Mouse (Mus musculus): ENCODE data around the gene Retnlb.
A peak's percentile ranks its signal among the peaks of the same experiment; 100 is the strongest.
"Not testable (repeated sequence)": the region's sequence is repeated elsewhere in the genome, so short reads cannot be mapped to it uniquely, and the experiment has no call there.

The Retnlb gene

DNA sequence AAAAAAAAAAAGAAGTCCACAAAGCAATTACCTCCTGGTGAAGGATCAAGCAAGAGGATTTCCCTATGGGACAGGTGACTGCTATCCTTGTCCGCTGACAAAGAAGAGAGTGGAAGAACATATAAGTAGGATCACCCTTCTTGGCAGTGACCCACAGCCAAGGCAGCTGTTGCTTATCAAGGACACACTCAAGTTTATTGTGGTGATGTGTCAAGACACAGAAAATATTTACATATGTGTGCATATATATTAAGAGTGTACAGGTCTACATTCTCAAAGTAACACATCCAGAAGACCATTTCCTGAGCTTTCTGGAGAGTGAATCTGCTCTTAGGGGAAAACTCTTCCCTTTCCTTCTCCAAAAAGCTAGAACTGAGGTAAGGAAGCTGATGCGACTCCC, at the start of gene Retnlb:
Retnlb (plus strand) TSS at position 162 of the 400 bp plus-strand sequence.
- no peak for DNase-seq (ENCODE audit: low spot score in 2 of 2)

DNA sequence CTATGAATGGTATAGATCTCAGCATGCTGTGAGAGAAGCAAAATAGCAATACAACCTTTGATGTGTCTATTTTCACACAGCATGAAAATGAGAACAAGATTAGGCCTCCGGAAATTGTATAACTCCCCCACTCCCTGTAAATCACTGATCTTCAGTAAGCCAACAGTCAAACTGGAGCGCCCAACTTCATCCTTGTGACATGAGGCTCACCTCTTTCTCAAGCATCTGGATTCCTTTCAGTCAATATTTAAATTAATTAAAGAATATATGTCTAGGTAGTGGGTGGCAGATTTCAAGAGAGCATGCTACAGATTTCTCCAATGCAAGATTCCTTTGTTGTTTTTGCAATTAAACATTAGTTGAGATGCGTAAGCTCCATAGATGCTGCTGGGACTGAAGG, 47.5 kb upstream of the Retnlb start:
- no peak for DNase-seq (ENCODE audit: low spot score in 2 of 2)

DNA sequence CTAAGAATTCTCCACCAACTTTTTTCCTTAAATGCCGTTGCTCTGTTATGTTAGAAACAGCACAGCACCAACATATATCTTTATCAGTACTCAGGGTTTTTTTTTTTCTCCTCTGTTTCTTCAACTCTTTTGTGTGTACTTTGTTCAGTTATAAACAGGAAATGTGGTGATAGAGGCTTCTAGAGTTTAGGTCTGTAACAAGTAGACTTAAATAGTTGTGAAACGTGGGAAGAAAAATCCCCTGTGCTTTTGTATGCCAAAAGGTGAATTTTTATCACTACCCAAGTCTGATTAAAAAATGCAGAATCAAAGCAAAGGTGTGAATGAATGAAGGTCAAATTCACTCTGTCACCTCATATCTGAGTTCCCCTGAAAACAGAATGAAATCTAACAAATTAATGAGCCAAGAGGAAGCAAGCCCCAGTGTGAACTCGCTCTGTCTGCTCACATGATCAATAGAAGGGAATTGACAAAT, 44.6 kb upstream of the Retnlb start, which contains the start of gene Trat1:
Trat1 (minus strand) TSS at position 51 of the 475 bp plus-strand sequence.
- DNase-seq (ENCODE audit: low spot score in 2 of 2): no peak

DNA sequence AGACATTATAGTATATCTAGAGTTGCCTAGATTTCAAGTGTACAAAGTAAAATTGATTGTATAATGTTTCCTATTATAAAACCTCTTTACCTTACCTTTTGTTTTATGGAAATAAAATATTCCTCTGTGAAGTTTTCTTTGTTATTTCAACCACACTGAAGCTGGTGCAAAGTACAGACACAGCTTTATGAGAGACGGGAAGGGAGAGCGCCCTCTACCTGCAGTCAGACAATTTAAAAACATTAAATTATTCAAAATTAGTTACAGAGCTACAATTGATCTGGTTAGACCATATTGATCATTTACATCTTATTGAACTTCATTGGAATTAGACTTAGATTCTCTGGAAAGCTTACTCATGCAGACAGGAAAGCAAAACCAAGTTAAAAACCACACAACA, 39.4 kb upstream of the Retnlb start:
- peak in 1 of 2 experiments; percentile 41 for DNase-seq (ENCODE audit: low spot score in 2 of 2)

DNA sequence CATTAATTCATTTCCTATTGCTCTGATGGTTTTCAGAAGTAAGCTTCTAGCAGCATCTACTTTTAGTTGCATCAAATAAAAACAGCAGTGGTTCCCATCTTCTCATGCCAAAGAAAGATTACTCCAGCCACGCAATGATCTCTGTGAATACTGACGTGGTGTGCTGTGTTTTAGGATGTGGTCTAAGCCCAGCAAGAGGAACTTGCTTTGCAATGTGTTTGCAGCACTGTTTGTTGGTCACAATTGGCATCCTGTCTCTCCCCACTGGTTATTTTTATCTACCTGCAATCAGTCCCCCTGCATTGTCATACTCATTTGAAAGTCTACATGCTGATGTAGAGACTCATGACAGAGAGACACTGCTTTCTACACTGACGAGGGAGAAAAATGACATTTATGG, 30.4 kb upstream of the Retnlb start:
- DNase-seq (ENCODE audit: low spot score in 2 of 2): no peak

DNA sequence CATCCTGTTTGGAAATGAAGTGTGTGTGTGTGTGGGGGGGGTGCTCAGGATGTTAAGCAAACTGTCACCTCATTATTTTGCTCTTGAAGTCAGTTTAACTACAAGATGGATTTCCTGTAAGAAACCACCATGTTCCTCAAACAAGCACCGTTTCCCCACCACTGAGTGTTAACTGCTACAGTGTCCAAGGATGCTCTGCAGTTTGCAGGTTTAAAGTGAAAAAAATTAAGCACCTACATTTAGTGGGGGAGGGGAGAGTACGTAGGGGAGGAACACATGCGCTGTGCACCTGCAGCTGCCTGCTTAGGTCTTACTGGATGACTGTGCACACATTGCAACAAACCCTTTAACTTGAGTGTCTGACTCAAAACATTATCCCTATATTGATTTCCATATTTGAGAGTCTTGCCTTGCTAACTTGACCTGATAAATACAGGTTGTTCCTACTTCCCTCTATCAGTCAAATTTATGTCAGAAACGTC, 27.9 kb upstream of the Retnlb start:
- DNase-seq (ENCODE audit: low spot score in 2 of 2): peak; percentile 56 to 68

DNA sequence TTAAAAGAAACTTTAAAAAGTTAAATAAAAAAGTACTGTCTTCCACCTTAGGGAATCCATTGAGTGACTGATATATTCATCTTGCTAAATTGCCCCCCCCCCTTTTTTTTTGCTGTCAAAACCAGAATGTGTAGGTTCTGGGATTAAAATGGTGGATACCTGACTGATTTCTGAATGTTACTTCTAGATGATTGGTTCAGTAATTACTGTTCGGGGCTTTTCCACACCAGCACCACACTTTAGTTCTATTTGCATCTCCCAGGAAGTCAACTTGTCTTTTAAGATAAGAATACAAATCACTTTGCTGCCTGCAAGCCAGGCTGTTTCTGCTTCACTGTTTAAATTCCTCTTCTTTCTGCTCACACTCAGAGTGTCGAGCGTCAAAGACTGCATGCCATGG, 18.4 kb upstream of the Retnlb start:
- no peak for DNase-seq (ENCODE audit: low spot score in 2 of 2)

DNA sequence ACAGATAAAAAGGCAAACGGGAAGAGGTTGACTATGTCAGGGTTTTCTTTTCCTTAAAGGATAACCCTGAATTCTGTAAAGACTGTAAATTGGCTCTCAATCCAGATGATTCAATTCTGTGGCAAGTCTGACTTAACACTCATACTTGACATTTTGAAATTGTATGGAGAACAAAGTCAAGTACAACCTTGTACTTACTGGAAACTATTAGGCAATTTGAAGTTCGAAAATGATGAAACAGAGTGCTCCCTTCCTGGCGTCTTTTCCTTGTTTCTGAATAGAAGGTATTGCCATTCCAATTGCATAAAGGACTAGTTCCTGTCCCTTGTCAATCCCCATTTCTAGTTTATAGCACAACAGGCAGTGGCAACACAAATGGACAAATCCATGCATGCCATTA, 17.2 kb upstream of the Retnlb start:
- DNase-seq (ENCODE audit: low spot score in 2 of 2): no peak

DNA sequence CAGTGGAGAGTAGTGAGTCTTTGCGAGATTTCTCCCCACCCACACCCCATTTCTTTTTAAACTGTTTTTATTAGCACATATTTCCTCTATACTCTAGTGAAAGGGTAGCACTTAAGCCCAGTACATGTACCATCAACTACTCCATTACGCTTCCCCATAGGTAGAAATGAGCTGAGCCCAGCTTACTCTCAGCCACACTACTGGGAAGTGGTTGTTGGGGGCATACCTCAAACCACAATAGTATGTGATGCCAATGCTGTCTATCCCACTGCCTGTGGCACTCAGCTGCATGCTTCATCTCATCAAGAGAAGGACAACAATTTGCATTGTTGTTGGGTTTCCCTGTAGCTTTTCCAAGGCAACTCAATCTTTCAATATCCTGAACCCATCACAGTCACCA, 15.8 kb upstream of the Retnlb start:
- DNase-seq (ENCODE audit: low spot score in 2 of 2): no peak

DNA sequence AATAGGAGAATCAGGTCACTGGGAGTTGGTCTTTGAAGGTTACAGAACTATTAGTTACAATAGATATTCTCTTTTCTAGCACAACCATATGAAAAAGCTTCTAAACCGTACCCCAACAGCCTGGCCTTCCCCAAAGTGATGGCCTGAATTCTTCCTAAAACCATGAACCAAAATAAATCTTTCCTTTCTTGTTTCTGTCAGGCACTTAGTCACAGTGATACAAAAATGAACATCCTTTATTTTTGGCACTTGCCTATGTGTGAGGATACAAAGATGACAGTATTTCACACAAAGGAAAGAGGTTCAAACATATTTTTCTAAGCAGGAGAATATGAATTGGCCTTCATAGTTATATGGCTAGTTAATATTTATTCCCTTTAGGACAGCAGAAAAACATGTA, 11.2 kb upstream of the Retnlb start:
- DNase-seq (ENCODE audit: low spot score in 2 of 2): no peak

DNA sequence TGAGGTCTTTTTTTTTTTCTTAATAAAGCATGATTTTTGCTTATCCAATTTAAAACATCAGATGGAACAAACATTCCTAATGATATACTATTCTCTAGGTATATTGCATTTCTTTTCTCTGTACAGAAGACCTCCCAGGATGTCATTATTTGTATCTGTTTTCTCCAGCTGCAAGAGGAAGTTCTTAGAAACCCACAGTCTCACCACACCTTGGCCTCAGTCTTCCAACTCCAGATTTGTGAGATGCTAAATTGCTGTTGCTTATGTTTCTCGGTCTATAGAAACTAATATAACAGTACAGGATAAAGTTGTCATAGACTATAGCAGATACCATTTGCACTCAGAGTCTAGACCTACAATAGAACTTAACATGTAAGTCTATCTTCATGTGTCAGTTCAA, 10.1 kb upstream of the Retnlb start:
- no peak for DNase-seq (ENCODE audit: low spot score in 2 of 2)

DNA sequence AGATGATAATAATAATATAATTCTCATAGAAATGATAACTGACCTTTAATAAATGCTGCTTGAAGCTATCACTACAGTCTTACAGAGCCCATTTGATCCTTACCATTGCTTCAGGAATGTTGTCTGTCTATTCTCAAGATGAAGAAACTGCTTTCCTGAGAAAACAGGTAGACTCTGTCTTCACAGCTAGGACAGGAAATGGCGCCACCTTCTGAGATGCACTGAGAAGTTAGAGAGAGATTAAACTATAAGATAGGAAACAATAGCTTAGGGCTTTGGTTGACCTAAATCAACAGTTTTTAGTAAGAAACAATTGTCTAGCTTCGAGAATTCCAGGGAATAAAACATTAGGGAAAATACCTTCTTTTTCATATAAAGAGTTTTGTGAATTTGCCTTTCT, 7.3 kb upstream of the Retnlb start:
- peak; percentile 38 to 74 for DNase-seq (ENCODE audit: low spot score in 2 of 2)

DNA sequence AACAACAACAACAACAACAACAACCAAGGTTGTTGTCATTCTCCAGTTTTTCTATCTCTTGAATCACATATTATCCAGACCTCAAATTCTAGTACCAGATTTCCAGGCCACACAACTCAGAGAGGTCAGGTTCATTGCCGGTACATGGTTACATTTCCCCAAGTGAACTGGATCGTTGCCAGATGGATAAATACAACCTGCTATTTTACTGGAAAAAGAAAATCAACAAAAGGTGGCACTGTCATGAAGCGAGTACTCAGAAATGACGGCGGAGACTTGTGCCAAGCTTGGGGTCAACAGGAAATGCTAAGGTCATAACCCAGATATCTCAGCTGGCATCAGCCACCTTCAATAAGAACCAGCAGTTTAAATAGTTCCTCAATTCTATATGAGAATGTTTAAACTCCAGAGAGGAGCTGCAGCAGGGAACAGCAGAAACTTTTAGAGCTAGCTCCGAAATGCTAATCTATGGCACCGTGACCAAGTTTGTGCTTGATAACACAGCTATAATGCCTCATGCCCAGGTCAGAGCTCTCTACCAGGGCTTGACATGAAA, 4.7 kb upstream of the Retnlb start:
- DNase-seq (ENCODE audit: low spot score in 2 of 2): no peak

DNA sequence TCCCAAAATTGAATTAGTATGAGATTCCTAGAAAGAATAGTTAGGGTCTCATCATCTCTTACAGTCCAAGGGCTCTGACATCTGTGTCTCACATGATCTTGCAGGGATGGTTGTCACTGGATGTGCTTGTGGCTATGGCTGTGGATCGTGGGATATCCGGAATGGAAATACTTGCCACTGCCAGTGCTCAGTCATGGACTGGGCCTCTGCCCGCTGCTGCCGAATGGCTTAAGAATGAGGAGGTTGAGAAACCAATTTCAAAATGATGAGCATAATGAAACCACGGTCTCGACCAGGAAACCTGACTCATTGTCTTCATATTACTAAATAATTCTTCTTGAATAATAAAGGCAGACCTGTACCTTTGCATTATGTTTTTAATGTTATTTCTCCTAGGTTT, 1.9 kb downstream of the Retnlb start:
- no peak for DNase-seq (ENCODE audit: low spot score in 2 of 2)

DNA sequence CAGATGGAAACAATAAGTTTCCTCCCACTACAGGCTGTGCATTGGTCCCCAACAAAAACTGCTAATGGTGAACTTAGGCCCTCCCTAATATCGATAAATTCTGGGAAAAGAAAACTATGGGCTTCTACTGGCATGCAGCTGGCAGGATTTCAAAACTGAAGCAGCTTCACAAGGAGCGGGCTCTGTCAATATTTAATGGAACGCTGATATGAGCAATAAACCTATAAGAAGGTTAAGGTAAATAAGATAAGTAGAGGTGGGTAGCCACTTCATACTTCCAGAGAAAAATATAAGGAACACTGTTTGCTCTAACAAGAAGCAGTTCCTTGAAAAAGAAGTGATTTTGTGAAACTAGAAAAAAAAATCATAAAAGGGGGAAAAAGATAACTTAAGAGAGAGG, 9.8 kb downstream of the Retnlb start:
- no peak for DNase-seq (ENCODE audit: low spot score in 2 of 2)

DNA sequence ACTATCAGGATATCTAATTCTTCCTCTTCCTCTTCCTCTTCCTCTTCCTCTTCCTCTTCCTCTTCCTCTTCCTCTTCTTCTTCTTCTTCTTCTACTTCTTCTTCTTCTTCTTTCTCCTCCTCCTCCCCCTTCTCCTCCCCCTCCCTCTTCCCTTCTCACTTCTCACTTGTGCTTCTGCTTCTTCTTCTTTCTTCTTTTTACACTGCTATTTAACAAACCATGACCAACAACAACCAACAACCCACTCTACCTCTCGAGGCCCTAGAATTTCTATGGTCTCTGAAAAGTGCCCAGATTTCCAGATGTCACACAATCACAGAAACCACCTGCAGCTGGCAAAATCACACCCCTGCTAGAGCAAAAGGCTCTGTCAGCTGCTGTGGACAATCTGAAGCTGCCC, 11.0 kb downstream of the Retnlb start:
- no peak for DNase-seq (ENCODE audit: low spot score in 2 of 2)

DNA sequence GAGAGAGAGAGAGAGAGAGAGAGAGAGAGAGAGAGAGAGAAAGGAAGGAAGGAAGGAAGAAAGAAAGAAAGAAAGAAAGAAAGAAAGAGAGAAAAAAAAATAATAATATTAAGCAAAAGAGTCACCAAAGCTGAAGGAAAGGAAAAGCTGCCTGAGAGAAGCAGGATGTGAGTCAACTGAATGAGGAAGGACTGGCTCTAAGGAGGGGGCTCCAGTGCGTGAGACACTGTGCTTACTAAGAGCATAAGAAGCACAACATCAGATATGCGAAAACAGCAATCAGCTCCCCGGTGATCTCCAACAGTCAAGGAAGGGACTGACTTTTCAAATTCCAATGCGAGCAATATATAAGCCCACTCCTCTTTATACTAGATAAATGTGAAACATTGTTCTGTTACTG, 12.4 kb downstream of the Retnlb start:
- no peak for DNase-seq (ENCODE audit: low spot score in 2 of 2)

DNA sequence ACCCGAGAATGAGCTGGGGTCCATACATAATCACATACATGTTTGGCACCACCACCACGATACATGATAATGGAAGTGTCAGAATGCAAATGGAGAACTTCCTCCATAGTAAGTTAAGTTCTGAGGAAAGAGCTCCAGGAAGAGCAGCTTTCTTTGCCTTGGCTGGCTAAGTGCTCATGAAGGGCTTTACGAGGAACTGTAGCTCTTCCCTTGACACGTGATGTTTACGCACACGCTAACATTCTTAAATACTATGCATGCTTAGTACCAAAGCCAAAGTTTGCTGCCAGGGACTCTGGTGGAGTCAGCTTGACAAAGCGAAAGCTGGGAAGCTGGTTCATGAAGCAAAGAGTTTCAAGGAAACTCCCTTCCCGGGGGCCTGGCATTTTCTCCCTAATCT, 15.4 kb downstream of the Retnlb start:
- DNase-seq (ENCODE audit: low spot score in 2 of 2): no peak

DNA sequence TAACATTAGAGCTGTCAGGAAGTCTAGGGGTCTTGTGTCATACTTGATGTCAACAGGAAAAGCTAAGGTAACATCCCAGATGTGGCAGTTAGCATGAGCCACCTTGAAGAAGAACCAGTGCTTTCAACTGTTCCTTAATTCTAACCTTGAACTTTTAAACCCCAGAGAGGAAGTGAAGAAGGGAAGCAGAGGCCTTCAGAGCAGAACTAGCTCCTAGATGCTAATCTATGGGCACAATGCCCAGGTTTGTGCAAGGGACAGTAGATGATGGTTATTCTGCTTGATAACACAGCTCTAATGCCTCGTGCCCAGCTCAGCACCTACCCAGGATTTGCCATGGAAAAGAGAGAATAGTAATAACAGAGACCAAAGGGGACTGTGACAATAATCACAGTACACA, 17.0 kb downstream of the Retnlb start:
- not testable (repeated sequence) for DNase-seq (ENCODE audit: low spot score in 2 of 2)

DNA sequence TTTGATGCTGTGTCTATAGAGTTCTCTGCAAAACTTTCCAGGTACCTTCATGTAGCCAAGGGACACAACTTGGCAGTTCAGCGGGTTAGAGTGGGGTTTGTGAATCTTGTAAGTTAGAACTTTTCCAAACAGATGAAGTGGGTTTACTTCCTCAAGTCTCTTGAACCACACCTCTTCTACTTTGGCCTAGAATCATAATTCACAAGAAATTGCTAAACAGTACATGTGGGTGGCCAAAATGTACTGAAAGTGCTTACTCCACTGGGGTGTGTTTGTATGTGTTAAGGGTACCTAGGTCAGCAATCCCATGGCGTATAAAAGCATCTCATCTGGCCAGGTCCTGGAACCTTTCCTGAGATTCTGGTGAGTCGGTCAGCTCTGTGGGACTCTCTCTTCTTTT, 25.6 kb downstream of the Retnlb start, which contains the start of gene Retnla:
Retnla (plus strand) TSS at position 286 of the 400 bp plus-strand sequence.
- DNase-seq (ENCODE audit: low spot score in 2 of 2): no peak

DNA sequence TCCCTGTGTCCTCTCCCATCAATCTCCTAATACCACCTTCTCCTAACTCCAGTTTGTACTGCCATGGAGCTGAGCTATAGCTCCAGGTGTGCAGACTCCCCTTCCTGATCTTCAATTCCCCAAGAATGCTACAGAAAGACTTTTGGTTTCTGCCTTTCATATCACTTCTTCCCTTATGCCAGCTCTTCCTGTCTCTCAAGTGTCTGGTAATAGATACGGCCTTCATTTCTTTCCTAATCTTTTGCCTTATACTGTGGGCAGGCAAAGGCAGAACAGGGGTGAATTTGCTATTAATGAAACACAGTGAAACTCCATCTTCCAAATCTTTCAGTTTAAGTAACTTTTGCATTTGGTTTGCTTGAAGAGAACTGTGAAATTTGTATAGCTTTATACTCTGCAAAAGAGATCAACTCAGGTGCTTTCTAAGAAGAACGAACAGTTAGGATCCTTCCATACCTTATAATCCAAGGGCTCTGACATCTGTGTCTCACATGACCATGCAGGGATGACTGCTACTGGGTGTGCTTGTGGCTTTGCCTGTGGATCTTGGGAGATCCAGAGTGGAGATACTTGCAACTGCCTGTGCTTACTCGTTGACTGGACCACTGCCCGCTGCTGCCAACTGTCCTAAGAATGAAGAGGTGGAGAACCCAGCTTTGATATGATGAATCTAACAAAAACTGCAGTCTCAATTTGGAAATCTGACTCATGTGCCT, 27.2 kb downstream of the Retnlb start:
- DNase-seq (ENCODE audit: low spot score in 2 of 2): no peak

DNA sequence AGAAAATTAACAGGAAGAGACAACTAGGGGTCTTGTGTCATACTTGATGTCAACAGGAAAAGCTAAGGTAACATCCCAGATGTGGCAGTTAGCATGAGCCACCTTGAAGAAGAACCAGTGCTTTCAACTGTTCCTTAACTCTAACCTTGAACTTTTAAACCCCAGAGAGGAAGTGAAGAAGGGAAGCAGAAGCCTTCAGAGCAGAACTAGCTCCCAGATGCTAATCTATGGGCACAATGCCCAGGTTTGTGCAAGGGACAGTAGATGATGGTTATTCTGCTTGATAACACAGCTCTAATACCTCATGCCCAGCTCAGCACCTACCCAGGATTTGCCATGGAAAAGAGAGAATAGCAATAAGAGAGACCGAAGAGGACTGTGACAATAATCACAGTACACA, 48.3 kb downstream of the Retnlb start:
- DNase-seq (ENCODE audit: low spot score in 2 of 2): not testable (repeated sequence)

DNA sequence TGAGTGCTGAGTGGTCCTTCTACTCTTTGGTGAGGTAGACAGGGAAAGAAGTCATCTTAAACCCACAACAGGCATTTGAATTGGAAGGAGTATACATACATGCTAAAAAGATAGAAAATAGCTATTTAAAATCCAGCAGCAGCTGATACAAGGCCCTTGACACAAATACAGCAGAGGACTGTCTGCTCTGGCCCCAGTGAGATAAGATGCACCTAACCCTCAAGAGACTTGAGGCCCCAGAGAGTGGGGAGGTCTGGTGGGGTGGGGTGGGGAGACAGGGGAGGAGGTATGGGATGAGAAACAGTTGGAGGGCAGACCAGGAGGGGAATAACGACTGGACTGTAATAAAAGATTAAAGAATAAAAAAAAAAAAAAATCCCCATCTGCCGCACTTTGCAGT, 51.0 kb downstream of the Retnlb start:
- DNase-seq (ENCODE audit: low spot score in 2 of 2): no peak

All from thymus, postnatal 10 days (tissue).